Mouse (Mus musculus) ES-E14 (cell line): ENCODE measurements around the gene Elfn1.

Experiments used
- MAFK ChIP-seq: IDR thresholded peaks from 2 replicates; pipeline ENCODE4 v1.6.1; 2014; ENCODE audit warnings: mild to moderate bottlenecking, low read depth, low read length, inconsistent platforms; ENCODE audit not compliant: insufficient read depth
- ZC3H11A ChIP-seq: IDR thresholded peaks from 2 replicates; pipeline ENCODE4 v1.6.1; 2012; ENCODE audit warnings: low read depth, mild to moderate bottlenecking, inconsistent platforms, low read length, borderline replicate concordance
- ZNF384 ChIP-seq: IDR thresholded peaks from 2 replicates; pipeline ENCODE4 v1.6.1; 2012; ENCODE audit warnings: low read depth, low read length, inconsistent platforms

DNA sequence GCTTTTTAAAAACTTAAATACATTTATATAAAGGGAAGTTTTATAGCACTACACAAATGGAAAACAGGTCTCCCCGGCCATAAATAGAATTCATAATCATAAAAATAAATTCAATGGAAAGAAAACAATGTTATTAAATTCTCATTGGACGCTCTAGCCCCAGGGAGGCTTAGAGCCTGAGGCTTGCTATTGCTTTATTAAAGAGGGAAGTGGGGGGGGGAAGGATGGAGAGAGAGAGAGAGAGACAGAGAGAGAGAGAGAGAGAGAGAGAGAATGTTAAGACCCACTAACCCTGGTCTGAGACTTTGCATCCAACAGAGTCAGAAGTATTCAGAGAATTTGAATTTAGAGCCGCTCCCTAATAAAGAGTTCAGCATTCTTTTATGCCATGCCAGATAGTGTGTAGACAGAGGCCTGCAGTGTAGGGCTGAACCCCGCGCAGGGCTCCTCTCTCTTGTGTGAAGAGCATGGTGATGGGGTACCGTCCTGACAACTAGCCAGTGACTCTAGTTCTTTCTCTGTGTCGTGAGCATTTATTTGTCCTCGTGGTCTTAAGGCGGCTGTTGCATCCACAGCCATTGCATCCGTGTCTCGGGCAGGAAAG is 42.3 kb downstream of the Elfn1 start:
- no peak for TF ChIP-seq ZNF384
- TF ChIP-seq MAFK: no peak
- TF ChIP-seq ZC3H11A: no peak
